Mouse (Mus musculus) regulatory T cell (primary cell): ENCODE data around the gene Gm26897.

Experiments used
- in situ Hi-C: fragments of 300-600 bp; cut with MboI, MseI; formaldehyde crosslinking; loops from one replicate; pipeline ENCODE4 v1.15.1; 2025; ENCODE audit warnings: high pct_unique_total_duplicates

The Gm26897 gene

DNA sequence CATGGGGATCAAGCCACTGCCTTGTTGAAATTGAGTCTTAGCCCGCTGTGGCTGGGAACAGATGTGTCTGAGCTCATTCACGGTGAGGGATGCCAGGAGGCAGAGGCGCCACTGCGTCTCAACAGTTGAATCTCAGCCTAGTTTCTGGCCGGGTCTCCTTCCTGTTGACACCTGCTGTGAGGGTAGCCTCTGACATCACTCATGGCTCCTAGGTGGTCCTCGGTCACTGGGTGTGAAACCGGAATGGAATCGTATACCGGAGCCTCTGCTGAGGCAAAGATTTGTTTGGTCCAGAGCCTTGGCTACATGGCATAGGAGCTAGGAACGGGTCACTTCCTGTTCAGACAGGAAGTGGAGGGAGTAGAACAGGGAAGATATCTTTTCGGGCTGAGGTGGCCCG is at the start of gene Gm26897:
Gm26897 (plus strand) TSS at position 74 of the 400 bp plus-strand sequence.
- in situ Hi-C loops = no loop called here

DNA sequence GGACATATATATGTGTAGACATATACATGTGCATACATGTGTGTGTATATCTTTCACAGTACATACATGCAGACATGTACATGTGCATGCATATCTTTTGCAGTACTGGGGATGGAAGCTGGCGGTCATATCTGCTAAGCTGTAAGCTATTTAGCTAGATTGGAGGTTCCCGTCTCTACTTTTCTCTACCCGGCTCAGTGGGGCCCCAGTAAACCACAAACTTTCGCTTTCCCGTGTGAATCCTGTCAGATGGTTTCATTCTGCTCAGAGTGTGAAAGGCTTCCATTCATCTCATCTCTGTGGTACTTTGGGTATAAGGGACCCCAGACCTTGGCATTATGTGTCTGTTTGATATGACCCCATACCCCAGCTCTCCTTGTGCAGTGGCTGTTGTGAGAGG is 46.4 kb upstream of the Gm26897 start:
- in situ Hi-C loops = no loop called here

DNA sequence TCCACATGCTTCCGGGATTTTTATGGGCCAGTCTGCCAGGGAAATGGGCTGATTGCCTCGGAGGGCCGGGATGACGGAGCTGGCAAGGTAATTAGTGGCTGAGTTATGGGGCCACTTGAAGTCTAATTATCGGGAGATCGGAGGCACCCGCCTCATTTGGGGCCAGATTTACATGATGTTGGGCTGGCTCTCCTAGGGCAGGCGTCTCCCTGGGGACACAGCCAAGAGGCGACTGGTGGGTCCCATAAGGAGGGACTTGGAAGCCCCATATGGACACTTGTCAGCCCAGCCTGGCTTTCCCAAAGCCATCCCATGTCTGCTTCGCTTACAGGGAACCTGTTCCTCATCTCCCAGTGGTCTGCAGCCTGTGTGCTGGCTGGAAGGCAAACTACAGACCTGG is 45.1 kb upstream of the Gm26897 start:
- in situ Hi-C loops = no loop called here

DNA sequence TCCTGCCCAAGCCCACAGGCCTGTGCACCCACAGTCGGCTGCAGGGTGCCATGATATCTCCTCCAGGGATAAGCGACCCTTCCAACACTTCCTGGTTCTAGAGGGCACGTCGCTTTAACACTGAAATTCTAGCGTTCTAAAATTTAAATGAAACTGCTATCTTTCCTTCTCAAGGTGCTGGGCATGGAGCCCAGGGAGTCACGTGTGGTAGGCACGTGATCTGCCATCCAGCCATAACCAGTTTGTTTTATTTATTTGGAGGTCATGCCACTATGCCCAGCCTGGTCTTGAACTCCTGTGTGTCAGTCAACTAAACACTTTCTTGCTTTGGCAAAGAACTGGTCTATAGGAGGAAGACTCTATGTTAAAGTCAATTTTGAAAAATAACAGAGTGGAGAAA is 35.7 kb upstream of the Gm26897 start:
- in situ Hi-C loops = no loop called here

DNA sequence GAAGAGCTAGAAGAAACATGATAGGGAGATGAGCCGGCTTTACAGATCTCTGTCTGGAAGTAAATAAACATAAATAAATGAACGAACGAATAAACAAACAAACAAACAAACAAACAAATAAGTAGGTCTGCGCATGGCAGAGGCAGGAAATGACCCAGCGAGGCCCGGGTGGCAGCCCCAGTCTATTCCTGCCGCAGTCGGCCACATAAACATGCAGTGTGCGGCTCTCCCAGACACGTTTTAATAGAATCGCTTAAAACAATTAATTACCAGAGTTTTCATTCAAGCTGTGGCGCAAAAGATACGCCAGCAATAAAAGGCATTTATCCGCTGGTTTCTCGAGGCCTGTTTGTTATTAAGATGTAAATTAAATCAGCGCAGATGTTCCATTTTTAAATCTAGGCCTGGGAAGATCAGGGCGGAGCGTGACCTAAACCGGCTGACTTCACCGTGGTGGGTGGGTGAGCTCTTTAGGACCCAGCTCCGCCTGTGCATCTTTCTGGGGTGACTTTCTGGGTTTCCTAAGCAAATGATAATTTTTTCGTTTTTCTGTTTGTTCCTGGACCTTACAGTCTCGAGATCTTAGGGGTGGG is 33.9 kb upstream of the Gm26897 start:
- in situ Hi-C loops = loop anchor here (10.0 kb wide), 1 partner anchor 1305 kb away; no protein-coding TSS in a partner anchor

DNA sequence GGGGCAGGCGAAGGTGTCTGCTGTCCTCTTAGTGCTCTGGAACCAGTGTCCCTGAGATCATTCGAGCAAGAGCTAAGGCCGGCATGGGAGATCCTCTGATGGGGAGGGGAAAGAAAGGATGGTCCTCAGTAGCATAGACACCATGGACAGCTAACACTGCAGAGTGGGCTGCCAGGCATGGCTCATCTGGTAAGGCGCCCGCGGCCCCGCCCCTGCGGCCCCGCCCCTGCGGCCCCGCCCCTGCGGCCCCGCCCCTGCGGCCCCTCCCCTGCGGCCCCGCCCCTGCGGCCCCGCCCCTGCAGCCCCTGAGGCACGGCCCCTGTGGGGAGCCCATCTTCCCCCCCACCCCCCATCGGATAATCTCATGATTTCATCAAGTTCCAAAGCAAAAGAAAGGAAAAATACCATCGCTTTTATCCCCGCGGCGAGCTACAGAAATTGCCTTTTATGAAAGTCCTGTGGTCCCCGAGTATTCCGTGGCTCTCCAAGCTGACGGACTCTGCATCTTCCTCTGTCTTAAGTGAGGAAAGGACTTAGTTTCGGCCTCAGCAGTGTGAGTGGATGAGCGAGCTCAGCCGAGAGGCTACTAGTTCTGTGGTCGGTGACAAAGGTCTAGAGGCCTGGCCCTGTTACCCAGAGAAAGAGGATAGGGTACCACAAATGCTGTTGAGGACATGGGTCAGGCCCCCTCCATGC is 31.9 kb upstream of the Gm26897 start:
- in situ Hi-C loops = loop anchor here (10.0 kb wide), 1 partner anchor 1307 kb away; no protein-coding TSS in a partner anchor

DNA sequence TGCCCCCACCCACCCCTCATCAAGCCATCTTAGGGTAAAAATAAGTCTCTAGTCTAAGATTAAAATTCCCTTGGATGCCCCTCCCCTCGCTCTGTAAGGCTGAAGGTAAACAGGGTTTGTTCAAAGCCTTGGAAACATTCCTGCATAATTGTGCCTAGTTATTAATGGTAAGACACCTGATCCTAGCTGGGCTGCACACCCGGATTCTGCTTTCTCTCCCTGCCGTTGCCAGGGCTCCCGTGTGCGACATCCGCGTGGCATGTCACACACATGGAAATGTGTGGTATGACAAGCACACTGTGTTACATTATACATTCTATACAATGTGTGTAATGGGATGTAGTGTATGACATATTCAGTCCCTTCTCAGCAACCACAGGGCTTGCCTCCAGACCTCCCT is 30.1 kb upstream of the Gm26897 start:
- in situ Hi-C loops = loop anchor here (10.0 kb wide), 1 partner anchor 1309 kb away; no protein-coding TSS in a partner anchor

DNA sequence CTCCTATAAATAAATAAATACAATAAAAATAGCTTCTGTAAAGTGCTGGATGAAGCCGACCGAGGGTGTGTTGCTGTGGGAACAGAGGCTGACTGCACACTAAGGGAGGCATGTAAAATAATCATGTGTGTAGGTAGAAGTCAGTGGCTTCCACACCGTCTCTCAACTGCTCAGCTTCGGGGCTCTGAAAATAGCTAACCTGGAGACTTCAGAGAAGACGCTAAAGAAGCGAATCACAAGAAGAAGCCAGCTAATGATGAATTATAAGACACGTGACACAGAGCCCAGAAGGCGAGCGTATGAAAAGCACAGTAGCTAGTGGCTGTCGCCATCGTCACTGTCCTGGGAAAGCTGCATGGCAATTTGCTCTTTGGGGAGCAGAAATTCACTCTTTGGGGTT is 29.4 kb upstream of the Gm26897 start:
- in situ Hi-C loops = loop anchor here (10.0 kb wide), 1 partner anchor 1310 kb away; no protein-coding TSS in a partner anchor

DNA sequence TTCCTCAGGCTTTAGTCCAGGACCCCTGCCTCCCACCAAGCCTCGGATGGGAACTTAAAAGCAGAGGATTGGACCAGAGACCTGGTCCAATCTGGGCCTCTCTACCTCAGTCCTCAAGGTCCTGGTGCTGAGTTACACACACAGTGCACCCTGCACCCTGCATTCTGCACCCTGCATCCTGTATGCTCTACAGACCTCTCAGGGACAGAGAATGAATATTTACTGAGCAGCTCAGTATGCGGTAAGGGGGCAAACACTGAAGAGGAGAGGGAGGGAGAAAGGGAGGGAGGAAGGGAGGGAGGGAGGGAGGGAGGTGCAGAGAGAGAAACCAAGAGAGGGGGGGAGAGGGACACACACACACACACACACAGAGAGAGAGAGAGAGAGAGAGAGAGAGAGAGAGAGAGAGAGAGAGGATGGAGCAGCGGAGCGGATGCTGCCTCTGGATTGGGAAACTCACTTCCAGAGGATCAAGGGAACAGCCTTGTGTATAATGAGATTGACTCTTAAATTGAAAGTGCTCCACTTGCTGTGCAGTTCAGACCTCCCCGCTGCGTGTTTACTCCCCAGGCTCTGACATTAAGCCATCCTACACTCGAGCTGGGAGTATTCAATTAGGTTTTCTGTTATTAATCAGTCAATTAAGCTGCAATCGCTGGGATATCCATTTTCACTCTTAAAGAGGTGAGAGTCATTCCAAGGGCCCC is 24.4 kb upstream of the Gm26897 start:
- in situ Hi-C loops = loop anchor here (10.0 kb wide), 1 partner anchor 1315 kb away; no protein-coding TSS in a partner anchor

DNA sequence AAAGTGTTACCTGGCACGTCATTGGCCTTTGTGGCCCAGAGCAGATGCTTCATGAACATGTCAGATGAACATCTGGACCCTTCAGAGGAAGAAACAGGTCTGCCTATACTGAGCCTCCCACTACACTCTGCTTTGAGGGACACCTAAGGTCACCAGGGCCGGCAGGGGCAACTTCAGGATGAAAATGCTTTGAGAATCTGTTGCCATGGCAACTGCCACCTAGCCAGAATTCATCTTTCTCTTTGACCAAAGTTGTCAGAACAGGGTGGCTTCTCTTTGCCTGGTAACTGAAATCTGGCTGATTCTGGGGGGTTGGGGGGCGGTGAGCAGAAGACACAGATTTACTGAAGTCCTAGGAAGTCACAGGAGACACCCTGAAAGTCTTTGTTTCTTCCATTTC is 14.7 kb upstream of the Gm26897 start:
- in situ Hi-C loops = no loop called here

DNA sequence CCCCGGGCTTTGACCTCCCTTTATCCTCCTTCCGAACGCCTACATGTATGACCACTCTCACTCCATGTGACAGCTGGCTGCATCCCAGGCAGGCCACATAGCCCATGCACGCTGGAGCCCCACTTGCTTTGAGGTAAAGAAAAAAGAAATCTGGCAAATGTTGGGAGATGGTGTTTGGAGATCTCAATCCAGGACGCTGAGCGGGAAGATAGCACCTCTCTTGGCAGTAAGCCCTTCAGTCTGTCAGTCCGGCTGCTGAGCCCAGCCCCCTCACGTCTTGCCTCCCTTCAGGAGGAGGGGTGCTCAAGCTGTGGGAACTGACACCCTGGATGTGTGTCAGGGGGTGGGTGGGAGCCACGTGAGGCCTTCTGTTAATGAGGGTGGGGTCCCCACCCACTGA is 13.0 kb upstream of the Gm26897 start:
- in situ Hi-C loops = no loop called here

DNA sequence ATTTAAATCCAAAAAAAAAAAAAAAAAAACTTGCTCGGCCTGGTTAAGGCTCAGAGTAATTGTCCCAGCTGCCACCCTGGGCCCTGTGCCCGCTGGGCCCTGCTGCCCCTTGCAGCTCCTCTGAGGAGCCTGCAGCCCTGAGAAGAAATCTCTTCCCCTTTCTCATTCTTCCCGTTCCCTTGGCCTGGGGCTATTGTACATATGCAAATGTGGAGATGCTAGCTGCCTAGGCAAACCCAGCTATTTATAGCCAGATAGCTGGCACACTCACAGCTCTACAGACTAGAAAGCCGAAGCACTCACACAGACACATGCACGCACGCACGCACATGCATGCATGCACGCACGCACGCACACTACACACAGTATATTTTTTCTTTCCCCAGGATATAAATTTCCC is 9.0 kb upstream of the Gm26897 start:
- in situ Hi-C loops = no loop called here

DNA sequence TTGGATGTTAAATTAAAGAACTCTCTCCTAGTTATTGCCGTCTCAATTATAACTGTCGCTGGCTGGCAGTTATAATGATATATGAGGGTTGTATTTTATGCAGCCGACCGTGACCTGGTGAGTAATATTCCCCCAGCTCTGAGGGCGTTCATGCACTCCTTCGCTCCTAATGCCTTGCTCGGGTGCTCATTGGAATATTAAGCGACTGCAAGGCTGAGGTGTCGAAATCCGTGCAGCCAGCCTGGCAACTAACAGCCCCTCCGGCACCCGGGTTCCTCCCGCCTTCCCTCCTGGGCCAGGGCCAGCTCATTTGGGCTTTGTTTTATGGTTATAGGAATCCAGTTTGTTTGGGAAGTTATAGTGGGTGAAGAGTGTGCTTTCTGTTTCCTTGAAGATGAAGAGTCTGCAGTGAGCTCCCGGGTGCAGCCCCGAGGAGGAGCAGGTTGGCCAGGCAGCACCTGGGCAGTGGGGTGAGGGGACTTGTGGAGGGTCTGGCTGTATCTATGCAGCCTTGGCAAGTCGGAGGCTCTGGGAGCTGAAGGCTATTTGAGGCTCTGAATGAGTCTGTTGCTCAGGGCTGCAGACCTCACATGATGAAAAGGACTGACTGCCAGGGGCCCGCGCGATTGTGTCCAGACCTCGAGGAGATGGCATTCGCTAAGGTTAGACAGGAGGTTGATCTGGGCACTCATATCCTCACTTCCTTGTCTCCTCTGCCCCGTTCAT is 8.4 kb upstream of the Gm26897 start:
- in situ Hi-C loops = no loop called here

DNA sequence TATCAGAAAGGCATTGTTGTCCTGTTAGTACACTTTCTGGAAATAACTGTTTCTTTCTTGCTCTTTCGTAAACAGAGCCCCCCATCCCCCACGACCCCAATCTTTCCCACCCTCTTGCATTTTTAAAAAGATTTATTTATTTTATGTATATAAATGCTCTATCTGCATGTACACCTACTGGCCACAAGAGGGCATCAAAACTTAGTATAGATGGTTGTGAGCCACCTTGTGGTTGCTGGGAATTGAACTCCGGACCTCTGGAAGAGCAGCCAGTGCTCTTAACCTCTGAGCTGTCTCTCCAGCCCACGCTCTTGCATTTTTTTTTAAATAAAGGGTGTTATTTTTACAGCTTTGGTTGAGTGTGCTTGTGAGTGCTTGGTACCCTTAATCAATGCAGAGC is 5.3 kb upstream of the Gm26897 start:
- in situ Hi-C loops = no loop called here

DNA sequence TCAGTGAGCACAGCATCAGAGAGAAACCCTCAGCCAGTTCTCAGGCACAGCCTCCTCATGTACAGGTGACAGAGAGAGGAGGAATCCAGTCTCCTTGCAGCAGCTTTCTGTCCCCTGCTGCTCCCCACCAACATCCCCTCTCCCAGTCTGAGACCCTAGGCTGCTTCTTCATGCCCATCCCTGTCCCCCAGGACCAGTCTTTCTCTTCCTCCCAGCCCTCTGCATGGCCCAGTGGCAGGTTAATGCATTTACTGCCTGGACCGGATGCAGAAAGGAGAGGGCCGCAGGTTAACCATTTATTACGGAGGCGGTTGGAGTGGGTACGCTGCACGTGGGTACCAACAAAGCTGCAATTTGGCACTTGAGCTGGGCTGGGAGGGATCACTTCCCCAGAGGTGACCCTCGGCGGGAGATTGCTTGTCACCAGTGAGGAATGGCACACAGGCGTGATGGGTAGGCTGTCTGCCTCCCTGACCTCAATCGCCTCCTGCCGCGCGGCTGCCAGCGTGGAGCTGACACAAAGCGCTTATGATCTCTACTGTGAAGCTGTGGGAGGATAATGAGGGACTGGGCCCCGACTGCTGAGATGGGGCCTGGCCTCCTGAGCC is 3.1 kb upstream of the Gm26897 start:
- in situ Hi-C loops = no loop called here

DNA sequence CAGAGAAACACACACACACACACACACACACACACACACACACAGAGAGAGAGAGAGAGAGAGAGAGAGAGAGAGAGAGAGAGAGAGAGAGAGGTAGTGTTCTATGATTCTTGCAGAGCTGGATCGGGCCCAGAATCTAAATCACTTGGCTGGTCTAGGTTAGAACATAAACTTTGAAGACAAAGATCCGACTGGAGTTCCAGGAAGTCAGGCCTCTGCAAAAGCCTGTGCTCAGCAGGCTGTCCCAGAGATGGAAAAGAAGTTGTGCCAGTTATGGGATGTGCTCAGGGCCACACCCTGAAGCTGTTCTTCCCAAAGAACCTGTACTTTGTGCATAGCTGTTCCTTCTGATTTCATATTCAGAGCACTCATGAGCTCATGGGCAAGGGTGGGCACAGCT is 1.5 kb upstream of the Gm26897 start:
- in situ Hi-C loops = no loop called here

DNA sequence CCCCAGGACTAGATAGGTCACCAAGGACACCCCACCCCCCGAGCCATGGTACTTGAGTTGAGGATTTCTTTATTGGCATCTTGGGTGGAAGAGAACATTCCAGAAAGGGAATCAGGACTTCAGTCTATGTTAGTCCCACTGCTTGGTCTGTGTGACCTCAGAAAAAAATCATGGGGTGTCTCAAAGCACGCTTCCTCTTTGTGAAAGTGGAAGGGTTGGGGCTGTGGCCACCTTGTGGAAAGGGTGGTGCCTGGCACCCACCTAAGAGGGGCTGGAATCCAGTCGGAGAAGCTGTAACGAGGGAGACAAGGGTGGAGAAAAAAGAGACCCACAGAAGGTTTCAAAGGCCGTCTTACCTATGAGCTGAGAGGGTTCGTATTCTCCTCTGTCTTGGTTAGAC is 5.8 kb downstream of the Gm26897 start:
- in situ Hi-C loops = no loop called here

DNA sequence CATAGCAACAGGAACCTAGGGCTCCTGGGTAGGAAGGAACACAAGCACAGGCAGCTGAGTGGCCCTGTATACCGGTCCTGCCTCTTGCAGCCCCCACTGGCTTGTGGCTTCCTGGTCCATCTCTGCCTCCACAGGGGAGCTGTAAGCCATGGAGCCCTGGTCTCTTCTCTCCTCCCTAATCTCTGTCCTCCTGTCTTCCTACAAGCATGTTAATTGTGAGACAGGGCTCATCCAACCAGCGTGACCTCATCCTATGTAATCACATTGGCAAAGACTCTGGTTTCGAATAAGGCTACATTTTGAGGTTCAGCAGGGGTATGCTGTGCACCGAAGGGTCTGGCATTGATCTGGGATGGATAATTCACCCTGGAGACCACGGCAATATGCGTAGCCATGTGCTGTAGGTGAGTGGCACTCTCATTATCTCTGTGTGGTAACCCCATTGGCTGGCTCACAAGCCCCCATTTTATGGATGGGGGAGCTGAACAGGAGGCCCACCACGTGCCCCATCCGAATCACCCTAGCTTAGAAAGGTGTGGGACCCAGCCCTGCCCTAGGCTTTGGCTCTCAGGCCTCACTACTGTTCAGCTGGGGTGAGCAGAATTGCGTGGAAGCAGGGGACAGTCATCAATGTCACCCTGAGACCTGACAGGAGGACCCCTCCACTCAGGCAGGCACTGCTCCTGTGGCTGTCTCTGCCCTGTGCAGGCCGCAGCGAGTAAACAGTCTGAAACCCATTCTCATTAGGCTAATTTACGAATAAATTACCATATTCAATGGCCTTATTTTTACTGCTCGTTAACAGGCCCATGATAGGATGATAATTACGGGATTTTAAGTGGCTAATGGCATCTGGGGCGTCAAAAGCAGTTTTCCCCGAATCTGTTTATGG is 6.9 kb downstream of the Gm26897 start:
- in situ Hi-C loops = no loop called here

DNA sequence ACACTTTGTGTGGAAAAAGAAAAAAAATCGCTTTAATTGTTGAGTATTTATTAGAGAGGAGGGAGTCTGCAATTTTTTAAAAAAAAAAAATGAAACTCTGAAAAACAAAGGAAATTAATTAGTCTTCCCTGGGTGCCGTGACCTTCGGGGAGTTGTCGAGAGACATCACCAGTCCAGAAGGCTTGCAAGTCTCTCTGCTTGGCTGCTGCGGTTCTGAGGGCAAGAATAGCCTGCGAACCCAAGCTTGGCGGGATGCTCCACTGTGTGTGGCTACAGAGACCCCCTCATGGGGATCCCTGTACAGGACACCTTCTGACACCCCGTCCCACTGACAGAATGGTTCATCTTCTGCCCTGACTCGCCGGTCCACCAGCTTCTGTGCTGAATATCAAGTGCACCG is 7.6 kb downstream of the Gm26897 start:
- in situ Hi-C loops = no loop called here

DNA sequence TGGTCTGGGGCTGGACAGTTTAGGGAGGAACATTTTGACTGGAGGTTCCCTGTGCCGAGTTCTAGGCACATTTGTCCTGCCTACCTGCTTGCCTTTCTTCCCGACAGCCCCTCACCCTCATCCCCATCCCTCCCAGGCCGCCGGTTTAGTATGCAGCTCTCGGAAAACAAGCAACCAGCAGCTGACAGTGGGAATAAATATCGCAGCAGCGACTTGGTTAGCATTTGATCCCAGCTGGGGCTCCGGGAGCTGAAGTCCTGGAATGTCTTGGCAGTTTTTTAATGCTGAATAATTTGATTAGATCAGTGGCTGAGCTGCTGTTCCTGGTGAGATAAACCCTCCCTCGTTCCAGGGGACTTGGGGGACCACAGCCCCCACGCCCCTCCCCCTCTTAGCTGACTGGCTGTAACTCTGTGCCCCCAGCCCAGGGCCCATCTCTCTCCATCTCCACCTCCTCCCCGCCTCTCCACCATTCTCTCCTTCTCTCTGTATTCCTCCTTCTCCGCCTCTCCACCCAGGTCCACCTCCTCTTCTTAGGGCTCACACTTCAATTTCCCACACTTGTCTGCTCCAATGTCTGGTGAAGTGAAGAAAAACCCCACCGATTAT is 8.7 kb downstream of the Gm26897 start:
- in situ Hi-C loops = no loop called here
